Mouse (Mus musculus): ENCODE measurements around the gene Cdkl4.

DNA sequence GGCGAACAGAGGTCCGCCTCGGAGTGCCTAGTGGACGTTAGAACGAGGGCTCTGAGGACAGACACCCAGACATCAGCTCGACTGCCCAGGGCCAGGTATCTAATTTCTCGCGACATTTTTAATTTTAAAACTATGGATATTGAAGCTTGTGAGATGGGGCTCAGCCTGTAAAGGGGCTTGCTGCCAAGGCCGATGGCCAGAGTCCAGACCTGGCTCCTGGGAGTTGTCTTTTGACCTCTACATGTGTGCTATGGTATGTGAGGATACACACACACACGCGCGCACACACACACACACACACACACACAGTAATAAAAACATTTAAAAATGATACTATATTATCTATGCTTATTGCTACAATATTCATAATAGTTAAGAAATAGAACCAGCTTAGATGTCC is 58.8 kb downstream of the Cdkl4 start:
- TF ChIP-seq CTCF (IDR thresholded peaks at IDR 0.05; ENCODE audit: insufficient read depth, low read length) (no peak), POLR2A (IDR thresholded peaks at IDR 0.05; ENCODE audit: borderline replicate concordance, extremely low read depth, low read depth, low read length) (no peak)
